Mouse (Mus musculus) urinary bladder, adult 2 months (tissue): Measurements from ENCODE around the gene Zfp341. TPM values are rescaled to one million over a fixed set of nuclear protein-coding genes. Genes with fewer than 3 reads are reported as not detected.

Experiments used
- DNase-seq: peaks from one replicate; pipeline ENCODE4 v3.0.0; 2022; ENCODE audit warnings: low spot score
- polyA plus RNA-seq: library from polyadenylated mRNA; depleted of rRNA; stranded (reverse); fragments of >200 nt; gene quantifications from 2 replicates; pipeline ENCODE4 v1.2.3, GENCODE M21; 2012; rRNA removed

Zfp341 gene
- polyA plus RNA-seq, 1 experiment, result 3.7 TPM

- no peak for DNase-seq
These were observed 63.8 kb downstream of the Zfp341 start for GRCm38 (mm10) chr2:154676653-154677609.

- no peak for DNase-seq
These were observed 64.6 kb downstream of the Zfp341 start for GRCm38 (mm10) chr2:154677651-154678139.

GRCm38 (mm10) chr2:154678995-154679394 lies 65.9 kb downstream of the Zfp341 start:
- DNase-seq, result no peak

- DNase-seq, result no peak
These were observed 67.2 kb downstream of the Zfp341 start for GRCm38 (mm10) chr2:154680337-154680736.

GRCm38 (mm10) chr2:154680941-154681340 lies 67.8 kb downstream of the Zfp341 start:
- DNase-seq, result no peak

GRCm38 (mm10) chr2:154682712-154683111 lies 69.6 kb downstream of the Zfp341 start:
- DNase-seq, result no peak

- no peak for DNase-seq
These were observed 71.9 kb downstream of the Zfp341 start for GRCm38 (mm10) chr2:154684901-154685470.

GRCm38 (mm10) chr2:154685772-154686171 lies 72.7 kb downstream of the Zfp341 start:
- DNase-seq, result no peak

- DNase-seq, result no peak
These were observed 73.7 kb downstream of the Zfp341 start for GRCm38 (mm10) chr2:154686819-154687218.

- DNase-seq, result no peak
These were observed 76.3 kb downstream of the Zfp341 start for GRCm38 (mm10) chr2:154689391-154689790.

GRCm38 (mm10) chr2:154690959-154691358 lies 77.9 kb downstream of the Zfp341 start:
- DNase-seq, result no peak

GRCm38 (mm10) chr2:154693186-154693940 lies 80.3 kb downstream of the Zfp341 start:
- no peak for DNase-seq

GRCm38 (mm10) chr2:154693941-154694256 lies 80.8 kb downstream of the Zfp341 start:
- no peak for DNase-seq

- DNase-seq, result no peak
These were observed 82.6 kb downstream of the Zfp341 start for GRCm38 (mm10) chr2:154695690-154696089.

Other genes starting within 250 kb of the Zfp341 start
- 16.9 and 25.0 TPM in 2 replicates for gene Cdk5rap1, start 240.3 kb upstream of the Zfp341 start, polyA plus RNA-seq
- 16.5 and 17.7 TPM in 2 replicates for gene Snta1, start 205.2 kb upstream of the Zfp341 start, polyA plus RNA-seq
- gene Cbfa2t2, start 176.8 kb upstream of the Zfp341 start, polyA plus RNA-seq, result 16.2 and 16.6 TPM in 2 replicates
- gene 1700003F12Rik, start 66.2 kb upstream of the Zfp341 start, polyA plus RNA-seq, result 0.41 and 0.44 TPM in 2 replicates
- not detected in 2 replicates for gene Actl10, start 61.5 kb upstream of the Zfp341 start, polyA plus RNA-seq
- gene Necab3, start 54.4 kb upstream of the Zfp341 start, polyA plus RNA-seq, result 0.62 and 1.2 TPM in 2 replicates
- gene E2f1, start 43.4 kb upstream of the Zfp341 start, polyA plus RNA-seq, result 5.0 TPM in 2 replicates
- 34.3 and 37.0 TPM in 2 replicates for gene Pxmp4, start 9.6 kb upstream of the Zfp341 start, polyA plus RNA-seq
- 0.43 and 0.49 TPM in 2 replicates for gene 4930519P11Rik, start 140 bp downstream of the Zfp341 start, polyA plus RNA-seq
- gene Chmp4b, start 38.4 kb downstream of the Zfp341 start, polyA plus RNA-seq, result 260 and 272 TPM in 2 replicates
- gene Gm14214, start 156.7 kb downstream of the Zfp341 start, polyA plus RNA-seq, result not detected in 2 replicates
- 196 and 218 TPM in 2 replicates for gene Raly, start 177.8 kb downstream of the Zfp341 start, polyA plus RNA-seq
- not detected in 2 replicates for gene a, start 178.1 kb downstream of the Zfp341 start, polyA plus RNA-seq